Mouse (Mus musculus): Measurements from ENCODE around the gene Ahcyl2.

DNA sequence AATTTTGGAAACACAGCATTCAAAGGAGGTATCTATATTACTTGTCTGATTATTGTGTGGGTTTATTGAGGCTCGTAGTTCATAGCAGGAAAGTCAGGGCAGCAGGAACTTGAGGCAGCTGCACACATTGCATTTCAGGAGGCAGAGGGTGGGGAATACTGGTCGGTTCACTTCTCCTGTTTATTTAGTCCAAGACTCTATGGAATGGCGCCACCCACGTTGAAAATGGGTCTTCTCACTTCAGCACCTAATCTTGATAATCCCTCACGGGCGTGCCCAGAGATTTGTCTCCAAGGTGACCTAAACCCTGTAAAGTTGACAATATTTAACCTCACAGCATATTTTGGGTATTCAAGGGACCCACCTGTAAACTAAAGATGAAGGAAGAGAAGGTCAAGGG, 180.0 kb downstream of the Ahcyl2 start:
- TF ChIP-seq CTCF (IDR thresholded peaks at IDR 0.05; ENCODE audit: insufficient read depth, low read length) (no peak), POLR2A (IDR thresholded peaks at IDR 0.05; ENCODE audit: borderline replicate concordance, extremely low read depth, low read depth, low read length) (no peak)

Measured in lung, adult 2 months (tissue).